Mouse (Mus musculus) cerebellum, adult 9-10 months (tissue): ENCODE data around the gene Zfp428.

Experiments
- DNase-seq: peaks from one replicate; pipeline ENCODE4 v3.0.0; 2022

Gene Zfp428

DNA sequence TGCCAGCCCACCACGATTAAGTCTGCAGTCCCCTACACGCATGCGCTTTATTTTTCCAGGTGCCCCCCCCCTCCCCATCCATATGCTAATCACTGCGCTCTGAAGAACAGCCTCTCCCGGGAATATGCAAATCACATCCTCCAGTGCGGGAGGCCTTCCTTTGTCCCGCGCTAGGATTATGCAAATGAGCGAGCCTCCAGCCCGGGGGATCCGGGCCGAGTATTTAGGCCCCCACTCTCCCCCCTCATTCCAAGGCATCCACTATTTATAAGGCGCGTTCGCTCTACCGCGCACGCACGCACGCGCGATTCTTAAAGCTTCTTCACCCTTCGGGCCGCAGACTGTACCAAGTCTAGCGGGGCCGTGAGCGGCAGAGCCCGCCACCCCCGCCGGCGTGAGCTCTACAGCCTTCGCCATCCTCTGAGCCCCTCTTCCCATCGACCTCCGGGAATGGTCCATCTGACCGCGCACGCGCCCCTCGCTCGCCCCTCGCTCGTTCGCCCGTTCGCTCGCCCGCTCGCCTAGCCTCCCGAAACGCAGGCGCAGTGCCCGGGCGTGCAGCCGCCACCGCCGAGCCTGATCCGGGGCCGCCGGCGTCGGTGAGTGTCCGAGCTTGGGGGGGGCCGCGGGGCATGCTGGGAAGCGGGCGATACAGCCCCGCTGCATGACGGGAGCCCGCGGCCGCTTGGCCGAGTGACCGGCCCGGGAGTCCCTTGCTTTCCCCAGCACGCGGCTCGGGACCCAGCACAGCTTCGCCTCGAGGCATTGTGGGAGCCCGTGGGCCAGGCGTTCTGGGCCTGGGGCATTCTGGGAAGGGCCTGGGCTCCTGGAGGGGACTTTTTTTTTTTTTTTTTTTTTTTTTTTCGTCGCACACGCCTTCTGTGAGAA is at the start of gene Zfp428:
Zfp428 (plus strand) TSS at position 169 of the 888 bp plus-strand sequence.
- DNase-seq: peak; percentile 89

DNA sequence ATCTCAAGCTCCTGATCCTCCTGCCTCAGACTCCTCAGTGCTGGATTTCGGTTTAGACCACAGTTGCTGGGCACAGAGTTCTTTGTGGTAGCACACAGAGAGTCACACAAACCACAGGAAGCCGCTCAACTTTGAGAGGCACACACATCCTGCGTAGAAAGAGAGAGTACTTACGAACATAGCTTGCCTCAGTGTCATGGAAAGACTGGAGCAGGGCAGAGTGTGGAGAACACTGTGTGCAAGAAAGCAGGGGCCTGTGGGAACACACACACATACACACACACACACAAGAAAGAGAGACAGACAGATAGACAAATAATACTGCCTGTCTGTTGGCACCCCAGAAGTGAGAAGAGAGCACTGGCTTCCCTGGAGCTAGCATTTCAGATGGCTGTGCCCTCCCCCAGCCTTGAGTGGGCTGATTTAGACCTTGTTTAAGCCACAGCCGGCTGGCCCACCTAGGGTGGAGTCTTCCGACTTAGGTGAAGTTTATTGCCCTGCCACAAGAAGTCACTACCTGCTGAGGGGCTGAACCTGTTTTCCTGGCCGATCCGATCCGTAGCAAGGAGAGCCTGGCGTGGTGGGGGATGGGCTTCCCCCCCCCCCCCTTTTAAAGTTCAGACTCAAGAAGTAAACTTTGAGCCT is 49.0 kb upstream of the Zfp428 start:
- DNase-seq: no peak

DNA sequence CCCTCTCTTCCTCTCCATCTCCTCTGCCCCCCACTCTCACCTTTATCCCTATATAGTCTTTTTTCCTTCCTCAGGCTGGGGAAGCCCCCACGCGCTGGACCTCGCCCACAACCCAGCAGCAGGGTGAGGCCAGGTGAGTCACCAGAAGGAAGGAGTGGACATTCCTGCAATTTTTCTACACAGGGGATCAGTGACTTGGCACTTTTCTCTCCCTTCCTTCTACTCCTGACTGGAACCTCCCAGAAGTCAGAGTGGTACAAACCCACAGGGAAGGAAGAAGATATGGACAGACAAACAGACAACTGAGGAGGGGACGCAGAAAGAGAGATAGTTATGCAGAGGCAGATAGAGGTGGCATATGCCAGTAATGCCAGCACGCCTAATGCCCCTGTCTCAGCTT is 47.4 kb upstream of the Zfp428 start:
- DNase-seq: no peak

DNA sequence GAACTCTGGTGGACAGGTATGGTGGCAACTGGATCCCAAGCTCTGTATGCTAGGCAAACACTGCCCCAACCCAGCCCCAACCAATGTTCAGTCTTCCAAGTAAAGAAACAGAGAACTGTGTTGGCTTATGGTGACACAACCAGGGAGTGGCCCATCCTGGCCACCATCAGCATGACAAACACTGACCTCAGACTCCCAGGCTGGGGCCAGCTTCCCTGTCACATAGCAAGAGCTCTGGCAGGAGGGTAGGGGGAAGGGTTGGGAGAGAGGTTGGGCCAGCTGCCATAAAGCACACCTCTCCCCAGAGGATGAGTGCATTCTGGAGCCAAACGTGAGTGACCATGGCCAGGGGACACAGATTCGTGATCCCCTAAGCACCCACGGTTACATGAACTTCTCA is 47.0 kb upstream of the Zfp428 start:
- DNase-seq: no peak

DNA sequence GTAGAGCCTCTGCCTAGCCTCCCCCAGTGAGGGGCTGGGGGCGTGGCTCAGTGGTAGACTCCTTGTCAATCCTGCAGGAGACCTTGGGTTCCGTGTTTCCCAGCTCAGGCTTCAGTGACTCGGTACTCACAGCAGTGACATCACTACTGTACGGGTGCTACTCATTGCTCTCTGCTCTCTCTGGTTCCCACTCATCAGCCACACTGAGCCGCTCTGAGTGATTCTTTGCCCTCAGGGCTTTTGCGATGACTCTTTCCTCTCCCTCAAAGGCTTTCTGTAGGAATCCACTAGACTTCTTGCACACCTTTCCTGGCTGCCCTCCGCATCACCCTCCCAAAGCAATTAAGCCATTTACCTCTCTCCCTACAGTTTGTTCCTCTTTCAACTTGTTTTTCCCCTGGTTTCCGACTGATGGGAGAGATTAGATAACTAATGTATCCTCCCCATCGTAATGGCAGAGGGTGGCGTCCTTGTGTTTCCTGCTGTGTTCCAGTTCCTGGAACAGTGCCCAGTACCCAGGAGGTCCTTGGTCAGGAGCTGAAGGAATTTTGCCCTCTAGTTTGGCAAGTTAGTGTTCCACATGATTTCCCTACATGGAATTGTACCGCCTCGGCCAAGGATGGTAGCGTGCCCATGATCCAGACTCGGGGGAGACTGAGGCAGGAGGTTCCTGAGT is 45.3 kb upstream of the Zfp428 start:
- no peak for DNase-seq

DNA sequence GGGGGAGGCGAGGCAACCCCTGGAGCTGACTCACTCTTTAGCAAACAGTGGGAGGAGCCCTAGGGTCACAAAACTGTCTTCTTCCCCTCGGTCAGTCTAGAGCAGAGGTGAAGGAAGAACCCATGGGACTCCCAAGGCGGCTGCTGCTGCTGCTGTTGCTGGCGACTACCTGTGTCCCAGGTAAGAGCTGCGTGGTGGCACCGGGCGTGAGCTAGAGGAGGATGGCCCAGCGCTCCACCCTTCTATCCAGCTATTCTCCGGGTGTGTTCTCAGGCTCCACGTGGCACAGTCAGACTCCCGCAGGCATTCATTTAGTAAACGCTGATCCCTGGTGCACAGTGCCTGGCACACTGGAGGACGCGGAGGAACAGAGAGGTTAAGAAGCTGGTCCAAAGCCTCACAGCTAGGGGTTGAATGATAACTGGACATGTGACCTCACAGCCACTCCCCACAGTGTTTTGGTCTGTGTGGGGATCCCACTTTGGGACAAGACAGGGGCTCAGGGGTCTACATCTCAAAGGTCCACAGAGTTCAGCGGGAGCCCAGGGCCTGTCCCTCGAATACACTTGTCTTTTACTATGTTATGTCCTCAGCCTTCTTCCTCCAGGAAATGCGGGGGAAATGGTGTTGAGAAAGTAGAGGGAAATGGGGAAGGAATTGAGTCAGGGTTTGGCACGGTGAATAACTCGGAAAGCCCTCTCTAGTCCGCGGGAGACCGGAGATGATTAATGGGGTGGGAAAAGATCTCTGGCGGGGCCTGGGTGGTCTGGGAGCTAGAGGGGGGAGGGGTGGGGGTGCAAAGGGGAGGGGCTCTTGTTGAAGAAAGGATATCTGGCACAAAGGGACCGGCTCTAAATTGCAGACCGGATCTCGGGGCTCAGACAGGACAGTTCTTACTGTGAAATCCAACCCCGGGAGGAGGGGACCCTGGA is 44.2 kb upstream of the Zfp428 start, which contains the start of gene Plaur:
Plaur (plus strand) TSS at position 97 of the 932 bp plus-strand sequence.
- DNase-seq: no peak

DNA sequence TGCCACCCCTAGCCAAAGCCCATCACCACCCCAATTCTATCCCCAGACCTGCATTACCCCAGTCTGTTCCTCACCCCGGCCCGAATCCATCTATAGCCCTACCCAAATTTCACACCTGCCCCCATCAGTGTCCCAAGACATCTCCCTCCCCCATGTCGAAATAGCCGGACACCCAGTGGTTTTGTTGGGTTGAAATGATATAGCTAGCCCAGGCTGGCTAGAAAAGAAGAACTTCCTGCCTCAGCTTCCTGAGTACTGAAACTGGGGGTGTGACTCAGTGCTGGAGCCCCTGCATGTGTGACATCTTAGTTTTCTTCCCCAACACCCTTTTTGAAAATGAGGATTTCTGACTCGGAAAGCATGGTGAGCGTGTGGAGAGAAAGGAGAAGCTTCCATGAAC is 40.0 kb upstream of the Zfp428 start:
- DNase-seq: no peak

DNA sequence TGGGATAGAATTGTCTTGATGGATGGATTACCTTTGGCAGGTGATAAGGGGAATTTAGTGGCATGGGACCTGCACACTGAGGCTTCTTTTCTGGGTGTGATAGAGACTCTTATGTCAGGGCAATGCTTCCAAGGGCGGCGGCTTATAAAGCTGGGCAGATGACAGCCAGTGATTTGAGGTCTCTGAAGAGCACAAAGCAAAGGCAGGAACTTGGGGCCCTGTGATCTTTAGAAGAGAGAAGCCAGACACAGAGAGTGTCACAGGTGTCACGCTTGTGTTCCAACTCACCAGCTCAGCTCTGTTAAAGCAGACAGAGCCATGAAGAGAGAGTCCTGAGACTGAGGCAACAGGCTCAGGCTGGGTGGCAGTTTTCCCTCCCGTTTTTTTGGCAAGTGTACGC is 38.9 kb upstream of the Zfp428 start:
- DNase-seq: no peak

DNA sequence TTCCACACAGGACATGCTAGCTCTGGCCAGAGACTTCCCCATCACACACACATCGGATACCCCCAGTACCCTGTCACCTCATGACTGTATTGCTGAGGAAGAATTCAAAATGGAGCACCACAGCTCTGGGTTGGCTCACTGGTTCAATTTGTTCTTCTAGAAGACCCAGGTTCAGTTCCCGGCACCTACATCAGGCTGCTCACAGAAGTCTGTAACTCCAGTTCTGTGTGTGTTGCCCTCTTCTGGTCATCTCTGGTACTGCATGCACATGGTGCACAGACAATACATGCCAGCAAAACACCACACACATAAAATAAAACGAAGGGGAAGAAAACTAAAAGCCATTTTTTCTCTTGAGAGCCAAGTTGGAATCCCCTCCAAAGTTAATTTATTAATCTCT is 37.7 kb upstream of the Zfp428 start:
- DNase-seq: no peak

DNA sequence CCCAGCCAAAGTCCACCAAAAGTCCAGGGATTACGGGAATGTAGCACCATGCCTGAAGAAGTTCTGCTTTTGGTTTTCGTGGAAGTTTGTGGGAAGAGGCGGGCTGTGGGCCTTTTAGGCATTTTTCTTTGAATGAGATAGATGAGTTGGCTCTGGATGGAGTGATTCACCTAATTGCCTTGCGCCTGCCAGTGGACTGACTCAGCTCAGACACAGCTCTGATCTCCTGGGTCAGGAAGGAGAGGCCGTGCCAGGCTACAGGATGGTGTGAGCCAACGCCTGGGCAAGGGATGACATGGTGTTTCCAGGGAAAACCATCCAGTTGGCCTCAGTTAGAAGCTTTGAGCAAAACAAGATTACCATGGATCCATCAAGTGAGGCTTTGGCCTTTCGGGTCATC is 36.5 kb upstream of the Zfp428 start:
- peak; percentile 61 for DNase-seq

DNA sequence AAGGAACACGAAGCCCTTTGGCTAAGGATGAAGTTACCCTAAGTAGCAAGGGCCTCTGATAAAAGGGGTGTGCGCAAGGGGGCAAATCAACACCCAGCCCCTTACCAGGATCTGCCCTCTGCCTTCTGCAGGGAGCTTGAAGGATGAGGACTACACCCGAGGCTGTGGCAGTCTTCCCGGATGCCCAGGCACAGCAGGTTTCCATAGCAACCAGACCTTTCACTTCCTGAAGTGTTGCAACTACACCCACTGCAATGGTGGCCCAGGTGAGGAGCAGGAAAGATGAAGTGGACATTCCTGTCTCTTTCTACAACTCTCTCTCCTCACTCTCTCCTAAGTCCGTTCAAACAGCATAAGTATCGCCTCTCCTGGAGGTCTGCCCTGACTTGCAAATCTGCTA is 34.4 kb upstream of the Zfp428 start:
- DNase-seq: peak; percentile 30

DNA sequence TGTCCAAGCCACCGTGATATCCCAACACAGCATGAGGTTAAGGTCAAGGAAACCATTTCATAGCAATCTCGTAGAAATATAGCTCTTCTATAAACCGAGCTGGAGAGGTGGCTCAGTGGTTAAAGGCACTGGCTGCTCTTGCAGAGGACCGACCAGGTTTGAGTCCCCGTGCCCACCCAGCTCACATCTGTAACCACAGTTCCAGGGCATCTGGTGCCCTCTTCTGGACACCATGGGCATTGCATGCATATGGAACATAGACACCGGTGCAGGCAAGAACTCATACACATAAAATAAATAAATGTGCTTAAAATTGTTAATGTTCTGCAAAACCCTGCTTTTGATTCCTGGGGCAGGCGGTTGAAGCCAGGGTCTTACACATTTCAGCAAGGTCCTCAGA is 33.9 kb upstream of the Zfp428 start:
- DNase-seq: peak; percentile 52

DNA sequence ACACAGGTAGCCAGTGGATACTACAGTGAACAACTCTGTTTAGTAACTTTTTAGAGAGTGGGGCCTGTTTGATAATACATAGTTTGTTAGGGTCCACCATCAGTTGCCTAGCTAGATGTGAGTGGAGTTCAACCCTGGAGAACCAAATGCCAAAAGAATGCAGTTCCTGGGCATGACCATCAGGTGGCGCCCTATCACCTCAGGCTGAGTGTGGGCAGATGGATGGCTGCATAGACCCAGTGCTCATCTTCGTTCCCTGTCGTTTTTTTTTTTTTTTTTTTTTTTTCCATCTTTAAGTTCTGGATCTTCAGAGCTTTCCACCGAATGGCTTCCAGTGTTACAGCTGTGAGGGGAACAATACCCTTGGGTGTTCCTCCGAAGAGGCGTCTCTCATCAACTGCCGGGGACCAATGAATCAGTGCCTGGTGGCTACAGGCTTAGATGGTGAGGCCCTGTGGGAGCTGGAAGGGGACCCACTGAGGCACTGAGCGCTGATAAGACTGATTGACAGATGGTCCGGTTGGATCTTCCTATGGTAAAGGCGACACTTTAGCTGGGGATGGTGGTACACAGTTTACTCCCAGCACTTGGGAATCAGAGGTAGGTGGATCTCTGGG is 32.8 kb upstream of the Zfp428 start:
- DNase-seq: peak; percentile 90

DNA sequence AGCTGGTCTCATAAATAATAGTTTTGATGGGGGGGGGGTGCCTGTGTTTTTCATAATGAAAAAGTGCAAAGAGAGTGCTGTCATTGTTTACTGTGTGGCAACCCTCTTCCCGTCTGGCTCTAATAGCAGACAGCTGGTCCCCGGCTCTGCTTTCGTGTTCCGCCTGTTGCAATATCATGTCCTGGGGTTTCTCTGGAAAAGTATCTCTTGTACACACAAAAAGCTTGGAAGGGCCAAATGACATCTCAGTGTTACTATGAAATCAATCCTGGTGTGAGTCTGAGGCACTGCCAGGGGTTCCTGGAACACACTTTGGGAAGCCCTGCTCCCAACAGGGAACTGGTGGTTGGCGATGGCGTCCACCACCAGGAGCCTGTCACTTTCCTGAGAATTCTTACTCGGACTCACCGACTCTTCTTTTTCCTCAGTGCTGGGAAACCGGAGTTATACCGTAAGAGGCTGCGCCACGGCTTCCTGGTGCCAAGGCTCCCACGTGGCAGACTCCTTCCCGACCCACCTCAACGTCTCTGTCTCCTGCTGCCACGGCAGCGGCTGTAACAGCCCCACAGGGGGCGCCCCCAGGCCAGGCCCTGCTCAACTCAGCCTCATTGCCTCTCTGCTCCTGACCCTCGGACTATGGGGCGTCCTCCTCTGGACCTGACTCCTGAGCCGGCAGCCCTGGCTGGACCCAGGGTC is 31.8 kb upstream of the Zfp428 start:
- peak; percentile 54 for DNase-seq

DNA sequence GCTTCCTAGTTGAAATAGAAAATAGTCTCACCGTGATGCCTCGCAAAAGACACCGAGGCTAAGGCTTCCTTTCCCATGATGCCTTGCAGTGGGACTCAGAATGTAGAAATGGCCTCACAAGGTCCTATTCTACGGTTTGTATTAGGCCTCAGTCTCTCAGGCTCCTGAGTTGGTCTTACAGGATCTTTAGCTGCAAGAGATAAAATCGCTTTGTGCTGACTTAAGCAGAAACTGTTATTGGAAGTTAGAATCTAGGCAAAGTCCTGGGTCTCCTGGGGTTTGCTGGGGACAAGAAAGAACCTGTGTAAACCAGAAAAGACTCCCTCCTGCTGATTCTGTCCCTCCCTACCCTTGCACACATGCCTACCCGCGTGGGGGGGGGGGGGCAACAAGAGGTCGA is 30.5 kb upstream of the Zfp428 start:
- peak; percentile 26 for DNase-seq

DNA sequence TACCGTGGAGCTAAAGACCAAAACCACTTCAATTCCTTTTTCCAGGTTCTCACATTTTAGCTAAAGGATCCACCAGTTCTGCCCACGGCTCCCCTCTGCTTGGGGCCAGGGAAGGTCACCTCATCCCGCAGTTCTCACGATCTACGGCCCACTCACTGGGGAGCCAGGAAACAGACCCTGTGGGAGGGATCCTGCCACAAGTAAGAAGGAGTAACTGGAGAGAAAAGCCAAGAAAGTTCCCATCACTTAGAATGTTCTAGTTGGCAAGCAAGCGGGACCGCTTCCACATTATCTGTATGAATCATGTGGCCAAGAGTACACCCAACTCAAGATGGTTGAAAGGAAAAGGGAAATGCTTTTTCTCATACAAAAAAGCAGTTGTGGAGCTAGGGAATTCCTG is 29.9 kb upstream of the Zfp428 start:
- DNase-seq: no peak

DNA sequence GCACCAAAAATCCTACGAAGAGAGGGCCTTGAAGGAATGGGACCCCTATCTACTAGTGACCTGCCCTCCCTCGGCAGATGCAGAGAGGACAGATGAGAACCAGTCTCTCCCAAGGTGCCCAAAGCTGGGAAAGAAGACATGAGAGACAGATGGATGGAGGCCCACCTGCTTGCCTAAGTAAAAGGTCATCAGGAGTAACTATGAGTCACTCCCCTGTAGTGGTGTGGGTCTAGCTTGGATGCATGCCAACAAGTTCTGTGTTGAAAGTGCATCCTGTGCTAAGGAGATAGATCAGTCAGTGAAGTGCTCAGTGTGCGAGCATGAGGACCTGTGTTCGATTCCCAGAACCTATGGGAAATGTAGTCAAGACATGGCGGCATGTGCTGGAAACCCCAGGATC is 27.9 kb upstream of the Zfp428 start:
- DNase-seq: peak; percentile 50

DNA sequence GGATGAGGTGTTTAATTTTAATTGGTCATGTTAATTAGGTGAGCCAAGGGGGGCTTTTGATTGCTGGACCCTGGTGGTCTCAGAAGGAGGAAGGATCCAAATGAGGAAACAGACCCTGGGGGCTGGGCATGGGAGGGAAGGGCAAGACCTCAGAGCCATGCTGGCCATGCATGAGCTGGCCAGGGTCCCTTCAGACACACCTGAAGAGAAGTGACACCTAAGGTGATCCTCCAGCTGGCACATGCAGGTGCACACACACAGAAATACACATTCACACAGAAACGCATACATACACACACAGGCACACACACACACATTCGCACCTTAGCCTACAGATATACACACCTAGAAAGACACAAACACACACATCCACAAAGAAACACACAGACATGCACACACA is 27.1 kb upstream of the Zfp428 start:
- DNase-seq: peak; percentile 53

DNA sequence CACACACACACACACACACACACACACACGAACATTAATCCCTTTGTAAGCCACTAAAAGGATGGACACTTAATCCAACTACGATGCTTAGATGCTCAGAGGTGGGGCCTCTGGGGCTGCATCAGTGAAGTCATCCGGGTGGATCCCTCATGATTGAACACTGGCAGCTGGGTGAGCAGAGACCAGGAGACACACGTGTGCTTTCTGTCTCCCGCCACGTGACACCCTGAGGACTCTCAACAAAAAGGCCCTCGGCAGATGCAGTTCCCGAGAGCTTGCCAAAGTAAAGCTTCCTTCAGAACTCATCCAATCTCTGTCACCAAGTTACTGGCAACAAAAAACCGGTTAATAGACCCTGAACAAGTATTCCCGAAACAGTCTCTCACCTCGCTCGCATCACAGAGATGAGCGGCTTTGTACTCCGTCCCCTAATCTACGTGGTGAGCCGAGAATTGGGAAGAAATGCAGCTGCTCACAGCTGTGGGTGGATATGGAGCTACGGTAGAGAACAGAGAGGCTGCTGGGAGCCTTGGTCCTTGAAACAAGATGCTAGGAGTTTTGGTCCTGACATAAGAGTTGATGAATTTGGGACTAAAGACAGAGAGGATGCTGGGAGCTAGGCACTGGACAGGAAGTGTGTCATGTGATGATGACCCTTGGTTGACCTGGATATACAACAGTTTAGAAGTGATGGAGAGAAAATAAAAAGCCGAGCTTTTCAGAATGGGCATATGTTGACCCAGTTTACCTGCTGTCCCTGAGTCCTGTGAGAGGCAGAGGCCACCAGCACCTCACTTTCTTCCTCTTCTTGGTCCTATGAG is 26.5 kb upstream of the Zfp428 start:
- peak; percentile 64 for DNase-seq

DNA sequence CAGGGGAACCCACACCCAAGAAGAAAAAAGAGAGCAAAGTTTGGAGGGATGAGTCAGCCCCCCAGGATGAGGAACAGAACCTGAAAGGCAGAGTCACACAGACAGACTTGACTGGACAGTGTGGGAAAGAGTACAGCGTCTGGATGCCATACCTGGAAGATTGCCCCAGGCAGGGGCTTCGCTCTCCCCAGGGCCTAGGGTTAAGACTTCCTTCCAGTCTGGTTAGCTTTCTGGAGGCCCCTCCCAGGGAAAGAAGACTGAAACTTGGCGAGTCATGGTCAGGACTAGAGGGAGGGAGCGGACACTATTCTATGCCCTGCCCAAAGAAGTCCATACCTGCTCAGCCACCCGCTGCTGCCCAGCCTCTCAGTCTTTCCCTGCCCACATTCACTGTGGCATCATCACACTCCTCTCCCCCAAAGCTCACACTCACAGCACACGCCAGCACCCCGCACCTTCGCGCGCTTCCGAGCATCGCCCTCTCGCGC is 25.8 kb upstream of the Zfp428 start:
- peak; percentile 74 for DNase-seq
